Mouse (Mus musculus) lung, embryonic 15.5 days (tissue): ENCODE data around the gene Col8a1. TPM values are rescaled to one million over a fixed set of nuclear protein-coding genes. Genes with fewer than 3 reads are reported as not detected.

ENCODE experiments used
- ATAC-seq: fragments of 200-750 bp; cut with Nextera tagmentation; 2 replicates; pipeline ENCODE4 v1.8.0; 2017; ENCODE audit warnings: moderate number of reproducible peaks, borderline replicate concordance; ENCODE audit not compliant: low FRiP score, low TSS enrichment; ENCODE audit errors: extremely low read depth
- H3K27ac ChIP-seq: fragments of 300-500 bp; sonication (generic); 2 replicates; pipeline ENCODE4 v1.5.1; 2015; ENCODE audit warnings: moderate library complexity, mild to moderate bottlenecking, inconsistent platforms
- H3K27me3 ChIP-seq: fragments of 300-500 bp; sonication (generic); 2 replicates; pipeline ENCODE4 v1.6.1; 2015; ENCODE audit warnings: inconsistent platforms
- H3K36me3 ChIP-seq: fragments of 300-500 bp; sonication (generic); 2 replicates; pipeline ENCODE4 v1.6.1; 2015; ENCODE audit warnings: inconsistent platforms
- H3K4me1 ChIP-seq: fragments of 300-500 bp; sonication (generic); 2 replicates; pipeline ENCODE4 v1.6.1; 2015; ENCODE audit warnings: inconsistent platforms
- H3K4me2 ChIP-seq: fragments of 300-500 bp; sonication (generic); 2 replicates; pipeline ENCODE4 v1.6.1; 2015; ENCODE audit warnings: inconsistent platforms, mild to moderate bottlenecking, moderate library complexity
- H3K4me3 ChIP-seq: fragments of 300-500 bp; sonication (generic); 2 replicates; pipeline ENCODE4 v1.5.1; 2015; ENCODE audit warnings: mild to moderate bottlenecking, inconsistent platforms
- H3K9ac ChIP-seq: fragments of 300-500 bp; sonication (generic); 2 replicates; pipeline ENCODE4 v1.6.1; 2015; ENCODE audit warnings: inconsistent platforms
- H3K9me3 ChIP-seq: fragments of 300-500 bp; sonication (generic); 2 replicates; pipeline ENCODE4 v1.6.1; 2016; ENCODE audit warnings: inconsistent platforms
- WGBS: fragments of 180-500 bp; shearing (Covaris S2); methylation state at CpG from one replicate; pipeline ENCODE4 v1.1.7; 2015; 5-methylcytosine and 5-hydroxymethylcytosine counted together
- polyA plus RNA-seq: library from polyadenylated mRNA; unstranded; fragments of >200 nt; fragmentation: Nextera tagmentation; extraction: Ambion mirVana; gene quantifications from 2 replicates; pipeline ENCODE4 v1.2.1, GENCODE M21; 2015

The Col8a1 gene
- polyA plus RNA-seq, 1 experiment from 2014 or later, result 1.8 TPM

GRCm38 (mm10) chr16:57662661-57663060 is 91.9 kb downstream of the Col8a1 start:
- H3K27me3 ChIP-seq, result no peaks in the 10 kb centered on the region
- no peak overlapping the region for H3K4me3 ChIP-seq
- H3K4me1 ChIP-seq, result no peaks in the 10 kb centered on the region
- no peaks in the 10 kb centered on the region; the same call in 1 of the 2 replicates for H3K9me3 ChIP-seq
- 32% methylated on average over 3 of the region's 3 CpGs for WGBS
- H3K9ac ChIP-seq, result no peak overlapping the region
- no peaks in the 10 kb centered on the region for H3K36me3 ChIP-seq
- H3K27ac ChIP-seq, result no peak overlapping the region
- no peak overlapping the region for H3K4me2 ChIP-seq
- ATAC-seq, result no peak

GRCm38 (mm10) chr16:57649888-57650287 is 104.6 kb downstream of the Col8a1 start:
- H3K4me1 ChIP-seq, result no peaks in the 10 kb centered on the region
- H3K27me3 ChIP-seq, result no peaks in the 10 kb centered on the region
- H3K4me2 ChIP-seq, result no peak overlapping the region
- H3K9ac ChIP-seq, result no peak overlapping the region
- no peak overlapping the region for H3K4me3 ChIP-seq
- ATAC-seq, result no peak
- no peaks in the 10 kb centered on the region for H3K9me3 ChIP-seq
- no peaks in the 10 kb centered on the region for H3K36me3 ChIP-seq
- 16% methylated on average over 2 of the region's 2 CpGs for WGBS
- H3K27ac ChIP-seq, result no peak overlapping the region

- H3K27me3 ChIP-seq, result no peaks in the 10 kb centered on the region
- 70% methylated on average over 10 of the region's 10 CpGs for WGBS
Measured at GRCm38 (mm10) chr16:57641346-57641885, 113.1 kb downstream of the Col8a1 start.

GRCm38 (mm10) chr16:57634766-57635165 is 119.8 kb downstream of the Col8a1 start:
- Histone ChIP-seq H3K27ac (no peak overlapping the region), H3K4me1 (no peaks in the 10 kb centered on the region), H3K36me3 (no peaks in the 10 kb centered on the region), H3K27me3 (no peaks in the 10 kb centered on the region), H3K4me3 (no peak overlapping the region), H3K4me2 (no peak overlapping the region), H3K9ac (no peak overlapping the region), H3K9me3 (no peaks in the 10 kb centered on the region)
- no peak for ATAC-seq
- WGBS, result 35% methylated on average over 5 of the region's 5 CpGs

More at GRCm38 (mm10) chr16:57641346-57641885, 113.1 kb downstream of the Col8a1 start:
- Histone ChIP-seq H3K9ac (no peak overlapping the region), H3K27ac (no peak overlapping the region), H3K4me3 (no peak overlapping the region), H3K4me1 (no peaks in the 10 kb centered on the region), H3K9me3 (no peaks in the 10 kb centered on the region), H3K36me3 (no peaks in the 10 kb centered on the region), H3K4me2 (no peak overlapping the region)
- no peak for ATAC-seq

- no peak overlapping the region for H3K27ac ChIP-seq
- H3K36me3 ChIP-seq, result no peaks in the 10 kb centered on the region
- no peak; the same call in 1 of the 2 replicates for ATAC-seq
- 6% methylated on average over 6 of the region's 6 CpGs for WGBS
- H3K4me3 ChIP-seq, result no peak overlapping the region
- H3K9ac ChIP-seq, result no peak overlapping the region
- H3K27me3 ChIP-seq, result no peaks in the 10 kb centered on the region
- no peak overlapping the region for H3K4me2 ChIP-seq
- no peaks in the 10 kb centered on the region for H3K9me3 ChIP-seq
- H3K4me1 ChIP-seq, result no peaks in the 10 kb centered on the region
Measured at GRCm38 (mm10) chr16:57634191-57634590, 120.3 kb downstream of the Col8a1 start.

- Histone ChIP-seq H3K27ac (no peak overlapping the region), H3K4me1 (peaks cover 4% of the 10 kb centered on the region; the same call in 1 of the 2 replicates), H3K4me3 (no peak overlapping the region), H3K9me3 (no peaks in the 10 kb centered on the region), H3K36me3 (no peaks in the 10 kb centered on the region), H3K27me3 (no peaks in the 10 kb centered on the region), H3K4me2 (no peak overlapping the region), H3K9ac (no peak overlapping the region)
- no peak for ATAC-seq
- 13% methylated on average over 1 of the region's 1 CpGs for WGBS
Measured at GRCm38 (mm10) chr16:57611768-57612167, 142.8 kb downstream of the Col8a1 start.

GRCm38 (mm10) chr16:57606444-57607227 is 147.9 kb downstream of the Col8a1 start, which contains the start of gene Cmss1:
Gene Cmss1, minus strand, starts transcription at chr16:57606864.
- H3K4me3 ChIP-seq, result peak within 1 kb of the TSS; percentile 93
- ATAC-seq, result peak; percentile 88
- H3K27ac ChIP-seq, result peak within 1 kb of the TSS; percentile 58

GRCm38 (mm10) chr16:57601031-57601430 is 153.5 kb downstream of the Col8a1 start:
- no peaks in the 10 kb centered on the region for H3K9me3 ChIP-seq
- H3K4me3 ChIP-seq, result no peak overlapping the region
- H3K27me3 ChIP-seq, result no peaks in the 10 kb centered on the region
- no peak for ATAC-seq
- peaks cover 9% of the 10 kb centered on the region; the same call in 1 of the 2 replicates for H3K4me1 ChIP-seq
- no peak overlapping the region for H3K27ac ChIP-seq
- H3K9ac ChIP-seq, result no peak overlapping the region
- H3K4me2 ChIP-seq, result no peak overlapping the region
- H3K36me3 ChIP-seq, result no peaks in the 10 kb centered on the region

More at GRCm38 (mm10) chr16:57606444-57607227, 147.9 kb downstream of the Col8a1 start, which contains the start of gene Cmss1:
- H3K9me3 ChIP-seq, result no peaks in the 10 kb centered on the region
- WGBS, result under 1% methylated on average over 64 of the region's 64 CpGs
- no peaks in the 10 kb centered on the region for H3K36me3 ChIP-seq
- H3K9ac ChIP-seq, result peak within 1 kb of the TSS; percentile 72
- H3K27me3 ChIP-seq, result no peaks in the 10 kb centered on the region
- peak within 1 kb of the TSS; percentile 79 for H3K4me2 ChIP-seq
- H3K4me1 ChIP-seq, result peaks cover 16% of the 10 kb centered on the region; the same call in 1 of the 2 replicates

- H3K4me2 ChIP-seq, result no peak overlapping the region
- no peak; the same call in 1 of the 2 replicates for ATAC-seq
- H3K9me3 ChIP-seq, result no peaks in the 10 kb centered on the region
- no peak overlapping the region for H3K27ac ChIP-seq
- no peak overlapping the region for H3K9ac ChIP-seq
- H3K27me3 ChIP-seq, result no peaks in the 10 kb centered on the region
- no peaks in the 10 kb centered on the region for H3K4me1 ChIP-seq
- no peak overlapping the region for H3K4me3 ChIP-seq
- H3K36me3 ChIP-seq, result no peaks in the 10 kb centered on the region
- WGBS, result 64% methylated on average over 4 of the region's 4 CpGs
Measured at GRCm38 (mm10) chr16:57597295-57597957, 157.1 kb downstream of the Col8a1 start.

GRCm38 (mm10) chr16:57593422-57594157 is 160.9 kb downstream of the Col8a1 start:
- no peak overlapping the region for H3K27ac ChIP-seq
- H3K36me3 ChIP-seq, result no peaks in the 10 kb centered on the region
- H3K9me3 ChIP-seq, result no peaks in the 10 kb centered on the region
- H3K4me2 ChIP-seq, result no peak overlapping the region
- no peaks in the 10 kb centered on the region for H3K4me1 ChIP-seq
- H3K4me3 ChIP-seq, result no peak overlapping the region
- no peak overlapping the region for H3K9ac ChIP-seq
- H3K27me3 ChIP-seq, result no peaks in the 10 kb centered on the region
- no peak for ATAC-seq
- WGBS, result 36% methylated on average over 7 of the region's 7 CpGs

- H3K4me3 ChIP-seq, result no peak overlapping the region
- peaks cover 6% of the 10 kb centered on the region; the same call in 1 of the 2 replicates for H3K4me1 ChIP-seq
- peak overlapping the region; percentile 17; the same call in 1 of the 2 replicates for H3K27ac ChIP-seq
- H3K27me3 ChIP-seq, result no peaks in the 10 kb centered on the region
- H3K4me2 ChIP-seq, result no peak overlapping the region
- WGBS, result 8% methylated on average over 3 of the region's 3 CpGs
- H3K9me3 ChIP-seq, result no peaks in the 10 kb centered on the region
- H3K36me3 ChIP-seq, result no peaks in the 10 kb centered on the region
- H3K9ac ChIP-seq, result no peak overlapping the region
- ATAC-seq, result no peak
Measured at GRCm38 (mm10) chr16:57585201-57585600, 169.3 kb downstream of the Col8a1 start.
